Comparison of ENCODE assay signal across 8 mouse cellular contexts in the genomic region with DNA sequence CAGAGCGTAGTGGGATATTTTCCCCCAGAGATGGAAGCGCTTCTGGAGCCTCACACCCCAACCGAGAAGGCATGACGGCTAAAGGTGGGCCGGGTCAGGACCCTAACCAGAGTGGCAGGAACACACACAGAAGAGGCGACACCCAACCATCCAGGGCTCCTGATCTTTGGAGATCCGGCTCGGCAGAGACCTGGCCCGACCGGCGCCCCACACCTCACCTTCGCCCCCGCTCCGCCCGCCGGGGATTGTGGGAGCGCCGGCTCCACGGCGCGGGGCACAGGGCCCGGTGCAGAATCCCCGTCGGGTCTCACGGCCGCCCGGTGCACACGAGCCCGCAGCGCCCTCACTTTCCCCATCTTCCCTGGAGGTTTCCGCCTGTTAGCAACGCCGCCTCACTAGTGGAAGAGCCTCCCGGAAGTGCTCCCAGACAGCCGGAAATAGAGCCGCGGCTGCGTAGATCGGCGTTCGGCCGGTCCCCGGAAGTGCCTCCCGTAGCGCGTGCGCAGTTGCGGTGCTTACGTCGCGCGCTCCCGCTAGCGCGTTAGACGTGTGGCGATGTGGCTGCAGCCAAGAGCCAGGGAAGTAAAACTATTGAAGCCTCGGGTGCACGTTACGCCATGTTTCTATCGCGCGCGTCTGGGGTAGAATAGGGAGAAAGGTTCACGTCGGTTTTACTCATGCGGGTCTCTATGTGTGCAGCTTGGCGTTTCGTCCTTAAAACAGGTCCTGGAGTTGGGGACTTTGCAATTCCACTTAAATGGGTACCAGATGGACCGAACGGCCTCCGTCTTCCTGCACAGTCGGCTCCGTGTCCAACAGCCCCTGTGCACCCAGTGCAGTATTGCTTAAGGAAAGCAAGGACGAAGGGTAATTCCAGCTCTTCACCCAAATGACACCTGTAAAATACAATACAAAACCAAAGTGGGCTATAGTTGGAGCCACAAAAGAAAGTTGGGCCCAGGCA. TPM values are rescaled to one million over a fixed set of nuclear protein-coding genes. Genes with fewer than 3 reads are reported as not detected.
A peak's percentile ranks its signal among the peaks of the same experiment; 100 is the strongest.
DNase-seq lines count a peak whose midpoint lies in the region; ATAC-seq and TF ChIP-seq lines count a peak whose summit lies in the region.

A gene (minus strand): TSS at position 401 of the 964 bp plus-strand sequence.

- peak within 1 kb of the TSS; percentile 84 for H3K9ac ChIP-seq in forebrain, embryonic 15.5 days (replicated peaks)

- H3K36me3 ChIP-seq in forebrain, embryonic 15.5 days, result peaks cover 22% of the 10 kb centered on the region

- H3K9me3 ChIP-seq in forebrain, embryonic 15.5 days, result no peaks in the 10 kb centered on the region

- peak; percentile 94 for DNase-seq in ES-CJ7 (ENCODE audit: low read depth, low spot score)
- peak; percentile 91 for DNase-seq in cerebellum, adult 11 months
- peak; percentile 86 for DNase-seq in heart, postnatal 25 days (ENCODE audit: low spot score)
- DNase-seq in layer of hippocampus, adult 18-20 months (ENCODE audit: low spot score in 2 of 2), result peak; percentile 91 to 94
- peak; percentile 89 for DNase-seq in lung, adult 2 months
- peak; percentile 92 for DNase-seq in thymus, adult 18-20 months

- peak within 1 kb of the TSS; percentile 73 for H3K4me3 ChIP-seq in forebrain, embryonic 15.5 days
- peak within 1 kb of the TSS; percentile 73 for H3K4me3 ChIP-seq in lung, adult 2 months (replicated peaks; ENCODE audit: extremely low read depth, low read depth, low read length)

- H3K4me1 ChIP-seq in forebrain, embryonic 15.5 days, result peaks cover 21% of the 10 kb centered on the region
- peaks cover 7% of the 10 kb centered on the region for H3K4me1 ChIP-seq in lung, adult 2 months (ENCODE audit: control insufficient read depth, insufficient read depth, low read length)

- WGBS in forebrain, embryonic 15.5 days, result under 1% methylated on average over 75 of the region's 75 CpGs
- 2% methylated on average over 75 of the region's 75 CpGs for WGBS in lung, adult 2 months

- H3K27me3 ChIP-seq in forebrain, embryonic 15.5 days, result no peaks in the 10 kb centered on the region

- H3K27ac ChIP-seq in forebrain, embryonic 15.5 days (replicated peaks), result peak within 1 kb of the TSS; percentile 80

- intact Hi-C loops in heart, postnatal 25 days (cut with DNase I), result loop anchor here (2.0 to 5.0 kb wide), 3 partner anchors 112 to 401 kb away; no protein-coding TSS in a partner anchor

- H3K4me2 ChIP-seq in forebrain, embryonic 15.5 days (replicated peaks), result peak within 1 kb of the TSS; percentile 69

- no peak for TF ChIP-seq CTCF in lung, adult 2 months (IDR thresholded peaks at IDR 0.05; ENCODE audit: insufficient read depth, low read length)

- peak; percentile 97 for TF ChIP-seq POLR2A in lung, adult 2 months (IDR thresholded peaks at IDR 0.05; ENCODE audit: borderline replicate concordance, extremely low read depth, low read depth, low read length)

- ATAC-seq in forebrain, embryonic 15.5 days (replicated peaks), result peak; percentile 95
- peak; percentile 80 for ATAC-seq in neutrophil, adult 5-6 weeks (ENCODE audit: extremely low read depth, insufficient number of reproducible peaks, low FRiP score, poor library complexity, severe bottlenecking)

RNA-seq across cellular contexts. Expression of the gene that starts here (rescaled TPM):
- polyA plus RNA-seq in forebrain, embryonic 15.5 days (2015; fragmentation: Nextera tagmentation; extraction: Ambion mirVana), result 43.0 and 44.2 TPM in 2 replicates
- total RNA-seq in heart, postnatal 25 days (2021), result 1 to 10 TPM; 8.6 to 9.9 TPM
- 10 to 100 TPM; 37.6 to 40.5 TPM for total RNA-seq in layer of hippocampus, adult 18-20 months (2021)
- 24.6 and 24.7 TPM in 2 replicates for polyA plus RNA-seq in lung, adult 2 months (2012; rRNA removed)
- 23.3 and 29.5 TPM in 2 replicates for total RNA-seq in neutrophil, adult 5-6 weeks (2017)

Comparison
In these comparisons a context has a peak if more than half of its experiments do, and no peak if none do; other contexts are left out.
1. Peak in every context shown above with its lines: DNase-seq, ATAC-seq, H3K4me3 ChIP-seq and H3K27ac ChIP-seq.